Mouse (Mus musculus) liver, embryonic 16.5 days (tissue): ENCODE measurements around the gene Grik4. TPM values are rescaled to one million over a fixed set of nuclear protein-coding genes. Genes with fewer than 3 reads are reported as not detected.

Experiments
- ATAC-seq: fragments of 200-750 bp; cut with Nextera tagmentation; 2 replicates; pipeline ENCODE4 v1.8.0; 2017; ENCODE audit warnings: low read depth, mild to moderate bottlenecking, moderate number of reproducible peaks, moderate library complexity
- H3K27ac ChIP-seq: fragments of 300-500 bp; sonication (generic); 2 replicates; pipeline ENCODE4 v1.5.1; 2014; ENCODE audit warnings: mild to moderate bottlenecking, low read length
- H3K27me3 ChIP-seq: fragments of 300-500 bp; sonication (generic); 2 replicates; pipeline ENCODE4 v1.6.1; 2014; ENCODE audit warnings: low read depth, low read length, mixed read lengths; ENCODE audit not compliant: control insufficient read depth, insufficient read depth
- H3K36me3 ChIP-seq: fragments of 300-500 bp; sonication (generic); 2 replicates; pipeline ENCODE4 v1.6.1; 2014; ENCODE audit warnings: mild to moderate bottlenecking; ENCODE audit not compliant: control insufficient read depth, insufficient read depth
- H3K4me1 ChIP-seq: fragments of 300-500 bp; sonication (generic); 2 replicates; pipeline ENCODE4 v1.6.1; 2014; ENCODE audit warnings: low read depth, low read length, mixed read lengths; ENCODE audit not compliant: control insufficient read depth
- H3K4me2 ChIP-seq: fragments of 300-500 bp; sonication (generic); 2 replicates; pipeline ENCODE4 v1.6.1; 2014; ENCODE audit warnings: low read depth, low read length, mixed read lengths
- H3K4me3 ChIP-seq: fragments of 300-500 bp; sonication (generic); 2 replicates; pipeline ENCODE4 v1.5.1; 2014; ENCODE audit warnings: low read depth, mild to moderate bottlenecking, low read length
- H3K9ac ChIP-seq: fragments of 300-500 bp; sonication (generic); 2 replicates; pipeline ENCODE4 v1.6.1; 2014; ENCODE audit warnings: low read depth, low read length
- H3K9me3 ChIP-seq: fragments of 300-500 bp; sonication (generic); replicated peaks from 2 replicates; pipeline ENCODE4 v1.6.1; 2016; ENCODE audit warnings: low read length; ENCODE audit not compliant: control insufficient read depth
- WGBS: fragments of 180-500 bp; shearing (Covaris S2); extraction: QIAGEN DNeasy Blood & Tissue Kit; methylation state at CpG from one replicate; pipeline ENCODE4 v1.1.7; 2014; ENCODE audit not compliant: insufficient replicate concordance; 5-methylcytosine and 5-hydroxymethylcytosine counted together
- polyA plus RNA-seq: library from polyadenylated mRNA; unstranded; fragments of >200 nt; fragmentation: Nextera tagmentation; extraction: Ambion mirVana; gene quantifications from 2 replicates; pipeline ENCODE4 v1.2.1, GENCODE M21; 2015

The Grik4 gene
- polyA plus RNA-seq, 1 experiment from 2014 or later: 0.24 TPM

GRCm38 (mm10) chr9:42948381-42948780 is 4.1 kb upstream of the Grik4 start:
- Histone ChIP-seq H3K27ac (no peak overlapping the region), H3K36me3 (no peaks in the 10 kb centered on the region), H3K4me1 (no peaks in the 10 kb centered on the region), H3K9ac (no peak overlapping the region), H3K4me2 (no peak overlapping the region), H3K4me3 (no peak overlapping the region), H3K27me3 (peaks cover 28% of the 10 kb centered on the region), H3K9me3 (no peaks in the 10 kb centered on the region)
- no peak for ATAC-seq
- WGBS: 38% methylated on average over 1 of the region's 1 CpGs

GRCm38 (mm10) chr9:42945174-42945573 is 881 bp upstream of the Grik4 start:
- Histone ChIP-seq H3K4me1 (no peaks in the 10 kb centered on the region), H3K27me3 (peaks cover 47% of the 10 kb centered on the region), H3K27ac (no peak overlapping the region), H3K9me3 (no peaks in the 10 kb centered on the region), H3K4me3 (no peak overlapping the region), H3K36me3 (no peaks in the 10 kb centered on the region), H3K4me2 (no peak overlapping the region), H3K9ac (no peak overlapping the region)
- no peak for ATAC-seq
- WGBS: 15% methylated on average over 7 of the region's 7 CpGs

- H3K9ac ChIP-seq: peak overlapping the region; percentile 40
- no peaks in the 10 kb centered on the region for H3K4me1 ChIP-seq
- peaks cover 47% of the 10 kb centered on the region for H3K27me3 ChIP-seq
- no peaks in the 10 kb centered on the region for H3K36me3 ChIP-seq
- H3K27ac ChIP-seq: no peak overlapping the region
- H3K9me3 ChIP-seq: no peaks in the 10 kb centered on the region
- peak overlapping the region; percentile 73 for H3K4me2 ChIP-seq
- under 1% methylated on average over 51 of the region's 52 CpGs for WGBS
- peak overlapping the region; percentile 56 for H3K4me3 ChIP-seq
- ATAC-seq: peak; percentile 77
Measured at GRCm38 (mm10) chr9:42944536-42945006, 278 bp upstream of the Grik4 start.

GRCm38 (mm10) chr9:42943057-42943529 is 1.2 kb downstream of the Grik4 start:
- no peaks in the 10 kb centered on the region for H3K9me3 ChIP-seq
- H3K9ac ChIP-seq: no peak overlapping the region
- peaks cover 47% of the 10 kb centered on the region for H3K27me3 ChIP-seq
- H3K4me1 ChIP-seq: no peaks in the 10 kb centered on the region
- H3K4me3 ChIP-seq: no peak overlapping the region
- H3K27ac ChIP-seq: no peak overlapping the region
- no peaks in the 10 kb centered on the region for H3K36me3 ChIP-seq
- no peak for ATAC-seq
- H3K4me2 ChIP-seq: peak overlapping the region; percentile 73; the same call in 1 of the 2 replicates
- 9% methylated on average over 9 of the region's 9 CpGs for WGBS

- H3K36me3 ChIP-seq: no peaks in the 10 kb centered on the region
- no peak overlapping the region for H3K4me2 ChIP-seq
- H3K9ac ChIP-seq: no peak overlapping the region
- no peaks in the 10 kb centered on the region for H3K4me1 ChIP-seq
- ATAC-seq: no peak
- no peak overlapping the region for H3K4me3 ChIP-seq
- 37% methylated on average over 4 of the region's 4 CpGs for WGBS
- H3K27me3 ChIP-seq: peaks cover 47% of the 10 kb centered on the region
- H3K9me3 ChIP-seq: no peaks in the 10 kb centered on the region
- H3K27ac ChIP-seq: no peak overlapping the region
Measured at GRCm38 (mm10) chr9:42942148-42942547, 2.1 kb downstream of the Grik4 start.

GRCm38 (mm10) chr9:42932146-42932545 is 12.1 kb downstream of the Grik4 start:
- no peak overlapping the region for H3K27ac ChIP-seq
- H3K4me1 ChIP-seq: no peaks in the 10 kb centered on the region
- no peak overlapping the region for H3K9ac ChIP-seq
- no peaks in the 10 kb centered on the region for H3K27me3 ChIP-seq
- 46% methylated on average over 7 of the region's 7 CpGs for WGBS
- no peak for ATAC-seq
- no peaks in the 10 kb centered on the region for H3K36me3 ChIP-seq
- no peak overlapping the region for H3K4me2 ChIP-seq
- H3K4me3 ChIP-seq: no peak overlapping the region
- H3K9me3 ChIP-seq: no peaks in the 10 kb centered on the region

GRCm38 (mm10) chr9:42927498-42927897 is 16.8 kb downstream of the Grik4 start:
- H3K27me3 ChIP-seq: no peaks in the 10 kb centered on the region
- no peak for ATAC-seq
- H3K9me3 ChIP-seq: no peaks in the 10 kb centered on the region
- WGBS: 55% methylated on average over 10 of the region's 10 CpGs
- H3K4me3 ChIP-seq: no peak overlapping the region
- no peaks in the 10 kb centered on the region for H3K36me3 ChIP-seq
- no peaks in the 10 kb centered on the region for H3K4me1 ChIP-seq
- H3K9ac ChIP-seq: no peak overlapping the region
- no peak overlapping the region for H3K27ac ChIP-seq
- no peak overlapping the region for H3K4me2 ChIP-seq

GRCm38 (mm10) chr9:42926564-42926963 is 17.7 kb downstream of the Grik4 start:
- no peaks in the 10 kb centered on the region for H3K27me3 ChIP-seq
- no peak overlapping the region for H3K4me2 ChIP-seq
- no peak overlapping the region for H3K27ac ChIP-seq
- H3K36me3 ChIP-seq: no peaks in the 10 kb centered on the region
- H3K4me1 ChIP-seq: no peaks in the 10 kb centered on the region
- no peak for ATAC-seq
- H3K4me3 ChIP-seq: no peak overlapping the region
- H3K9me3 ChIP-seq: no peaks in the 10 kb centered on the region
- H3K9ac ChIP-seq: no peak overlapping the region
- WGBS: 59% methylated on average over 6 of the region's 6 CpGs

- WGBS: 67% methylated on average over 4 of the region's 4 CpGs
- Histone ChIP-seq H3K9ac (no peak overlapping the region), H3K4me3 (no peak overlapping the region)
Measured at GRCm38 (mm10) chr9:42921830-42922229, 22.5 kb downstream of the Grik4 start.

More at GRCm38 (mm10) chr9:42921830-42922229, 22.5 kb downstream of the Grik4 start:
- Histone ChIP-seq H3K36me3 (no peaks in the 10 kb centered on the region), H3K9me3 (no peaks in the 10 kb centered on the region), H3K27me3 (no peaks in the 10 kb centered on the region), H3K4me1 (no peaks in the 10 kb centered on the region), H3K27ac (no peak overlapping the region), H3K4me2 (no peak overlapping the region)
- ATAC-seq: no peak
